Mouse (Mus musculus) layer of hippocampus, postnatal 10 days (tissue): ENCODE data around the gene Tmx2. TPM values are rescaled to one million over a fixed set of nuclear protein-coding genes. Genes with fewer than 3 reads are reported as not detected.
"Not testable (repeated sequence)": the region's sequence is repeated elsewhere in the genome, so short reads cannot be mapped to it uniquely, and the experiment has no call there.

Experiments
- DNase-seq, 2 experiments: peaks; one replicate each; pipeline ENCODE4 v3.0.0; 2021; ENCODE audit warnings: low spot score in 2 of 2
- total RNA-seq, 2 experiments: library from RNA; stranded (reverse); gene quantifications; 2 replicates each; pipeline ENCODE4 v1.2.3; 2021

Tmx2 gene
- total RNA-seq, 2 experiments from 2014 or later: 180 to 184 TPM

DNA sequence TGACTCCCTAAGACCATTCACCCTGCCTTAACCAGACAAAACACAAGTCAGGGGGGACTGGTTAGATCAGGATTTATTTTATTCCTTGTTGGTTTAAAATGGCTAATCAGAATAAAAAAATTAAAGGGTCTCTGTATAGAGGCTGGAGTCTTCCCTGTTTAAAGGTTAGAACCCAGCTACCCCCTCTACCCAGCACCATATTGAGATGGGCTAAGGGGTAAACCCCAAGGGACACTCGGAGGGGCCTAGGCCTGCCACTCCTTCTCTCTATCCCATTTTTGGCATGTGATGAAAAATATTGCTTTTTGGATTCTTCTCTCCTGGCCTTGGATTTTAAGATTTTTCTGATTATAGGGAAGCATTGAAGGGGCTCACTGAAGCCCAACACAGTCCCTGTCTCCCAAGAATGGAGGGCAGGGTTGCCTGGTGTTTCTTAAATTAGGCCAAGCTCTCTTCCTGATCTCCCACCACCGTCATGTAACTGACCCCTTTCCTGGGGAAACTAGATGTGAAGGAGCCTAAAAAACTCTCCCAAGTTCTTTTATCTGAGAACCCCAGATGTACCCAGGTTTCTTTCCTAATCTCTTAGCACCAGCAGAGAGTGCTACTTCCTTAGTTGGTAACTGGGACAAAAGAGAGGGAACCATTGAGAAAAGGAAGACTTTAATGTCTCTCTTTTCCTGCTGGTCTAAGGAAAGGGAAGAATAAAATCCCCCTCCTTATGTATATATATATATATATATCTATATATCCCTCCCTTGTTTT lies 9.3 kb upstream of the Tmx2 start:
- DNase-seq: no peak

DNA sequence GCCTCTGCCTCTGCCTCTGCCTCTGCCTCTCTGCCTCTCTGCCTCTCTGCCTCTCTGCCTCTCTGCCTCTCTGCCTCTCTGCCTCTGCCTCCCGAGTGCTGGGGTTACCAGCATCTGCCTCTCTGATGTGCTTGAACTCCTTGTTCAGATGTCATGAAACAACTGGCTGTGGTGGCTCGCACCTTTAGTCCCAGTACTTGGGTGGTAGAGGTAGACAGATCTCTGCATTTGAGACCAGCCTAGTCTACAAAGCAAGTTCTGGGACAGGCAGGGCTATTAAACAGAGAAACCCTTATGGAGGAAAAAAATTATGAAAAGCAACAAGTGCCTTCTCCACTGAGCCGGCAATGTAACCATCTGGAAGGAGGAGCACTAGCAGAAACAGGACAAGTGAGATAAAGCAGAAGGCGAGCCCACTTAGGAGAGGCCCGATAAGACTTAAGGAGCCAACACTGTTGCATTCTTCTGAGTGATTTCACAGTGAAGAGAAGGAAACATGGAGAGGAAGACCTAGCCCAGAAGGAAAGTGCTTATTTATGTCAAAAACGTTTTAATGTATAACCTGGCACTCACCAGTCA lies 3.8 kb upstream of the Tmx2 start:
- no peak for DNase-seq

GRCm38 (mm10) chr2:84677968-84678880 lies 716 bp downstream of the Tmx2 start, which contains the start of the genes Gm28635 and Med19:
TSS of gene Gm28635 (minus strand) at chr2:84678041.
TSS of gene Med19 (plus strand) at chr2:84678402.
- DNase-seq: peak; percentile 84 to 87

- DNase-seq: no peak
Observed at GRCm38 (mm10) chr2:84677270-84677967, 1.5 kb downstream of the Tmx2 start.

DNA sequence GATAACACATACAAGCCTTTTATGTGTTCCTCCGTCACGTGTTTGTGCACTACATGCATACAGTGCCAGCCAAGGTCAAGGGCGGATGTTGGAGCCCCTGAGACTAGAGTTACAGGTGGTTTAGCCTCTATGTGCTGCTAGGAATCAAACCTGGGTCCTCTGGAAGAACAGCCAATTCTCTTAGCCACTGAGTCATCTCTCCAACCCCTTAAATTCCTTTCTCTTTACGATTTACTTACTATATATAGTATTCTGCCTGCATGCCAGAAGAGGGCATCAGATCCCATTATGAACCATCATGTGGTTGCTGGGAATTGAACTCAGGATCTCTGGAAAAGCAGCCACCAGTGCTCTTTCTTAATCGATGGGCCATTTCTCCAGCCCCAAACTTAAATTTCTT lies 7.4 kb downstream of the Tmx2 start:
- not testable (repeated sequence) for DNase-seq

GRCm38 (mm10) chr2:84670569-84670933 lies 8.4 kb downstream of the Tmx2 start, which contains the start of gene Selenoh:
TSS of gene Selenoh (minus strand) at chr2:84670770.
- peak; percentile 82 to 88 for DNase-seq

DNA sequence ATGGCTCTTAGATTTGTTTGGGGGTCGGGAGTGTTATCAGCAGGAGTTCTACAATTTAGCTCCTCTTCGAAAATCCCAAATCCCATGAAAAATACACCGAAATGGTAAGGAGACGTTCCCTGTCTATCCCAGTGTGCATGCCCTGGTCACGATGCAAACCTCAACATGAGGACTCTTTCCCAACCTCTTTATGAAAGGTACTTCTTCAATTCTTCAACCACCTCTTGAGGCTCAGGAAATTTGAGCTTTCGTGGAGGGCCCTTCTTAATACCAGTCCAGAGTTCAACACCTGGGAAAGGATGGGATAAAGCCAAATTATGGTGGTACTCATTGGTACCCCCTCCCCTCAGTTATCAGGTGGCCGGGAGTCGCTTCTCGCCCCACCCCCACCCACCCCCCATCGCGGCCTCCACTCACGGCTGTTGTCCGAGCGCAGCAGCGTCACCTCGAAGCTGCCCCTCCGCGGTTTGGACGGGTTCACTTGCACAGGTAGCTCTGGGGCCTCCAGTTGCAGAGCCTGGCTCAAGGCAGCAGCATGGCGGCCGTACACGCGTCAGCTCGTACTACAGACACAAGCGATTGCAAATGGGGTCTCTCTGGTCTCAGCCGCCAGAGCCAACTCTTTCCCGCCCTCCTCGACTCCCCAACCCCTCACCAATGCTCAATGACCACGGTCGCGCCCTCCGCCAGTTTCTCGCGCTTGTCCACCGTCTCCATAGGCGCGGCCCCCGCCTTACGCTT lies 8.9 kb downstream of the Tmx2 start:
- DNase-seq: no peak

DNA sequence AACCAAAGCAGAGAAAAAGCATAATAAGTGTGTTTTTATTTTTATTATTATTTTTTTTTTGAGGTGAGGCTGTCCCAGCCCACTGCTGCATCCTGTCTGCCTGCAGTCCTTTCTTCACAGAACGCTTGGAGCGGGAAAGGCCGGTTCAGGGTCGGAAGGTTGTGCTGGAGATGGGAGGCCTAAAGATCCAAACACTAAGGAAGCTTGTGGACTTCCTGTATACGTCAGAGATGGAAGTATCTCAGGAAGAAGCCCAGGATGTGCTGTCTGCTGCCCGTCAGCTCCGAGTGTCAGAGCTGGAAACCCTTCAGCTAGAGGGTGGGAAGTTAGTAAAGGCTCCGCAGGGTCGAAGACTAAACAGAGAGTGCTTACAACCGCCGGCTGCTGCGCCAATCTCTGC lies 12.9 kb downstream of the Tmx2 start:
- DNase-seq: no peak

GRCm38 (mm10) chr2:84662866-84663265 lies 16.1 kb downstream of the Tmx2 start:
- DNase-seq: no peak

DNA sequence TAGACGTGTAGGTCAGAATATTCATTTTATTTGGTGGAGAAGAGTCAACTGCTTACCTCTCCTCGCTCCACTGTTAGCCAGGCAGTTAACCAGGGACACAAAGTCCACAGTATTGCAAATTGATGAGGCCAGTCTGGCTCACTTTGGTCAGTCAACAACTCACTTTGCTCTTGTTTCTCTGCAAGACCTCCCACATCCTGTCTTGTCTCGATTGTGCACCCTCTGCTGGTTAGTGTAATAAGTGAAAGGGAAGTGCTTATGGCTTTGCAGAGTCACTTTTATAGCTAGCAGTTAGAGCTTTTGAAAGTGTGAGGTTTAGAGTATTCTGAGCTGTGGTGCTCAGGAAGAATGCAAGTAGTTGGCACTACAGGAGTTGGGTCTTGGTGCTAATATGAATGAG lies 18.7 kb downstream of the Tmx2 start:
- peak in 1 of 2 experiments; percentile 36 for DNase-seq

DNA sequence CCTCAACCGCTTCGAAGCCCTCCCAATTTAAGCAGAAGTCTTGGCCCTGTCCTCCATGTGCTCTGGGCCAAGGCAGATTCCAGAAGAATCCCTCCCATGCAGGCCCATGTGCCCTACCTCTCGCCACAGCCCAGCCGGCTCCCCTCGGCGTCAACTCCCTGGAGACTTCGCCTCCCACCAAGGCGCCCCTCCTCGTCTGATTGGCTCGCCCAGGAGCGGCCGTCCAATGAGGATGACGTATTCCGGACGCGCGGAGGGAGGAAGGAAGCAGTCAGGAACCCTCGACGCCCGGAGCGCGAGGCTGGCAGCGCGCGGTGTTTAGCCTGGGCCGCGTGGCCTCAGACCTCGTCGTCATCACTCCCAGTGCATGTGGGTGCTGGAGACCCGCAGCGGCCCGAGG lies 20.1 kb downstream of the Tmx2 start, which contains the start of gene Btbd18:
Btbd18 (plus strand) TSS at position 274 of the 400 bp plus-strand sequence.
- no peak for DNase-seq

DNA sequence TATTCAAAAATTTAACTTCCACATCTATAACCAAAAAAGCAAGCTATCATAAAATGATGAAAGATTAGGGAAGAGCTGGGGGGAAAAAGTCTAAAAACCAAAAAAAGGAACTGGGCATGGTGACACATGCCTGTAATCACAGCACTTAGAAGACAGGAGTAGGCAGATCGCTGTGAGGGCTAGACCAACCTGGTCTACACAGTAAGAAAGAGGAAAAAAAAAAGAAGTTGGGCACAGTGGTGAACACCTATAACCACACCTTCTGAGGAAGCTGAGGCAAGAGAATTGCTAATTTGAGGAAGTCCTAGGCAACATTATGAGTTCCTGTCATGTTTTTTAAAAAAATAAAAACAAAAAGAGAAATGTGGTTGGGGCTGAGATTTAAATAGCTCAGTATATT lies 23.1 kb downstream of the Tmx2 start:
- DNase-seq: no peak

DNA sequence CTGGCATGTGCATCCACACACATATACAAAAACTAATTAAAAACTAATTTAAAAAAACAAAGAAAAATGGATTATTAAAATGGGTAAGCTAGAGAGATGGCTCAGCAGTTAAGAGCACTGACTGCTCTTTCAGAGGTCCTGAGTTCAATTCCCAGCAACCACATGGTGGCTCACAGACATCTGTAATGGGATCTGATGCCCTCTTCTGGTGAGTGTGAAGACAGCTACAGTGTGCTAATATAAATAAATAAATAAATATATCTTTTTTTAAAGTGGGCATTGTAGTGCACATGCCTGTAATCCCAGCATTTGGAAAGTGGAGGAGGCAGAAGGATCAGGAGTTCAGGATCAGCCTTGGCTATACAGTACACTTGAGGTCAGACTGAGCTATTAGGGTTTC lies 25.6 kb downstream of the Tmx2 start:
- DNase-seq: no peak

GRCm38 (mm10) chr2:84650464-84651195 lies 28.3 kb downstream of the Tmx2 start, which contains the start of gene Ctnnd1:
TSS of gene Ctnnd1 (minus strand) at chr2:84650765.
- peak; percentile 75 to 83 for DNase-seq

DNA sequence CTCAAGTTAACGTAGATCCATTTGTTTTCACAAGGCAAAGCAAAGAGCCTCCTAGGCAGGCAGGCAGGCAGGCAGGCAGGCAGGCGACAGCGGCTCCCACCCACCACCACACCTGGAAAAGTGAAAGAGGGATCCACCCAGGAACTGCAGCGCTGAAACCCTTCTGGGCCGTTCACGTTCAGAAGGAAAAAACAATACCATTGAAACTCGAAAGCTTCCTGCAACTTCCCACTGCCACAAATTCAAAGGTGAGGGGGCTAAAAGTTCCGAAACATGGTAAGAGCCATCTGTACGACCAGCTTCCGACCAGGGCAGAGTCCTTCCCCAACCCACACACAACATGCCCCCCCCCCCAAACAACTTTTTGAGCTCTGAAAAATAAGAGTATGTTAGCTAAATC lies 29.3 kb downstream of the Tmx2 start:
- DNase-seq: no peak

DNA sequence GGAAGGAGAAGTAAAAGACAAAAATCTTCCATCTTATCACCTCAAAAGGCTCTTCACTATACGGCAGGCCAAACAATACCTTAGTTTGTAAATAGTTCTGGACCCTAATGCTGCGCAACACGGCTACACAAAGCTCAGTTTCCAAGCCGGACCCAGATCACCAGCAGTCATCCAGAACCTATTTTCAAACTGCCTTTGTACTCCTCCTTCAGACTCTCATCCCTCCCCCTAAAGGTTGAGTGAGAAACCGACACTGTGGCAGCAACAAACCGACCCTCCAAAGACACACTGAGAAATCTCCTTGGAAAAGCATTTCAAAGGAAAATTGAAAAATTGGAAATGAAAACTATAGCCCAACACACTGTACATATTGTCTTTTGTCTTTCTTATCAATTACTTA lies 30.6 kb downstream of the Tmx2 start:
- DNase-seq: no peak

GRCm38 (mm10) chr2:84647051-84647568 lies 31.8 kb downstream of the Tmx2 start:
- no peak for DNase-seq

- DNase-seq: no peak
Observed at GRCm38 (mm10) chr2:84646138-84646537, 32.8 kb downstream of the Tmx2 start.

DNA sequence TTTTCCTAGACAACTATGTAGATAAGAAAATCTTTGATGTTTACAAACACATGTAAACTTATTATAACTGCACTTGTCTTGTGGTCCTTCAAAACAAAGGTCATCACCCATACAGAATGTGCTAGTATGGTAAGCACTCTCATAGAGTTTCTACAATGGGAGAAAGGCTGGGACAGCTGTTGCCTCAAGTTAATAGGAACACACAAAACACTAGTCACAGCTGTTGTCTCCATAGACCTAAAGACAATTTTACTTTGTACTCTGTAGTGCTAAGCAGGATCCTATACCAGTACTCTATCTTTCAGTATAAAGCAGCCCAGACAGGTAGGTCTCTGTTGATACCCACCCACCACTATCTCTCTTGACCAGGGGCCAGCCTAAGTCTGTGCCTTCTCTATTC lies 38.1 kb downstream of the Tmx2 start:
- DNase-seq: no peak
